Mouse (Mus musculus) kidney, postnatal 0 days (tissue): Measurements from ENCODE around the gene Tfe3. TPM values are rescaled to one million over a fixed set of nuclear protein-coding genes. Genes with fewer than 3 reads are reported as not detected.

Experiments
- ATAC-seq: fragments of 200-750 bp; cut with Nextera tagmentation; replicated peaks from 2 replicates; pipeline ENCODE4 v1.8.0; 2017; ENCODE audit warnings: low read depth, moderate number of reproducible peaks, moderate TSS enrichment, moderate library complexity; ENCODE audit not compliant: low FRiP score
- DNase-seq: peaks from one replicate; pipeline ENCODE4 v3.0.0-alpha.2; 2016; ENCODE audit warnings: low spot score
- H3K27ac ChIP-seq: fragments of 300-500 bp; sonication (generic); 2 replicates; pipeline ENCODE4 v1.5.1; 2014; ENCODE audit warnings: mild to moderate bottlenecking
- H3K27me3 ChIP-seq: fragments of 300-500 bp; sonication (generic); 2 replicates; pipeline ENCODE4 v1.6.1; 2014; ENCODE audit warnings: low read length, mixed read lengths; ENCODE audit not compliant: insufficient read depth
- H3K36me3 ChIP-seq: fragments of 300-500 bp; sonication (generic); 2 replicates; pipeline ENCODE4 v1.6.1; 2014; ENCODE audit warnings: low read length, mixed read lengths; ENCODE audit not compliant: insufficient read depth
- H3K4me1 ChIP-seq: fragments of 300-500 bp; sonication (generic); replicated peaks from 2 replicates; pipeline ENCODE4 v1.6.1; 2014; ENCODE audit warnings: antibody characterized with exemption, low read length, mixed read lengths; ENCODE audit not compliant: insufficient read depth
- H3K4me2 ChIP-seq: fragments of 300-500 bp; sonication (generic); 2 replicates; pipeline ENCODE4 v1.6.1; 2014; ENCODE audit warnings: mild to moderate bottlenecking, low read length, moderate library complexity, mixed read lengths
- H3K4me3 ChIP-seq: fragments of 300-500 bp; sonication (generic); replicated peaks from 2 replicates; pipeline ENCODE4 v1.5.1; 2014; ENCODE audit warnings: low read depth, low read length
- H3K9ac ChIP-seq: fragments of 300-500 bp; sonication (generic); 2 replicates; pipeline ENCODE4 v1.6.1; 2014; ENCODE audit warnings: low read depth, low read length
- H3K9me3 ChIP-seq: fragments of 300-500 bp; sonication (generic); replicated peaks from 2 replicates; pipeline ENCODE4 v1.6.1; 2016; ENCODE audit warnings: low read length, inconsistent platforms, mixed read lengths
- CTCF ChIP-seq: IDR thresholded peaks from 2 replicates; pipeline ENCODE4 v1.5.1; 2016; ENCODE audit warnings: antibody characterized with exemption, low read depth, mild to moderate bottlenecking, moderate library complexity
- WGBS: fragments of 180-500 bp; shearing (Covaris S2); extraction: QIAGEN DNeasy Blood & Tissue Kit; methylation state at CpG from one replicate; pipeline ENCODE4 v1.1.7; 2014; 5-methylcytosine and 5-hydroxymethylcytosine counted together
- polyA plus RNA-seq: library from polyadenylated mRNA; unstranded; fragments of >200 nt; fragmentation: Nextera tagmentation; extraction: Ambion mirVana; gene quantifications from 2 replicates; pipeline ENCODE4 v1.2.1, GENCODE M21; 2015

Tfe3 gene
- polyA plus RNA-seq, 1 experiment from 2014 or later = 22.9 TPM

- no peaks in the 10 kb centered on the region for H3K9me3 ChIP-seq
- H3K36me3 ChIP-seq = no peaks in the 10 kb centered on the region
- no peaks in the 10 kb centered on the region for H3K27me3 ChIP-seq
- peak overlapping the region; percentile 79 for H3K27ac ChIP-seq
- ATAC-seq = no peak
- no peaks in the 10 kb centered on the region for H3K4me1 ChIP-seq
- no peak for TF ChIP-seq CTCF
- peak overlapping the region; percentile 52 for H3K4me3 ChIP-seq
- WGBS = 21% methylated on average over 4 of the region's 4 CpGs
- H3K4me2 ChIP-seq = peak overlapping the region; percentile 62
- peak overlapping the region; percentile 60 for H3K9ac ChIP-seq
- no peak for DNase-seq
Observed at GRCm38 (mm10) chrX:7722691-7723090, 39.7 kb upstream of the Tfe3 start.

GRCm38 (mm10) chrX:7724135-7724534 lies 38.2 kb upstream of the Tfe3 start:
- H3K4me3 ChIP-seq = no peak overlapping the region
- H3K4me2 ChIP-seq = no peak overlapping the region
- H3K9me3 ChIP-seq = no peaks in the 10 kb centered on the region
- H3K9ac ChIP-seq = no peak overlapping the region
- H3K4me1 ChIP-seq = no peaks in the 10 kb centered on the region
- no peak for DNase-seq
- TF ChIP-seq CTCF = no peak
- H3K27ac ChIP-seq = no peak overlapping the region
- ATAC-seq = no peak
- no peaks in the 10 kb centered on the region for H3K36me3 ChIP-seq
- WGBS = 84% methylated on average over 7 of the region's 7 CpGs
- no peaks in the 10 kb centered on the region for H3K27me3 ChIP-seq

- 91% methylated on average over 12 of the region's 12 CpGs for WGBS
- no peaks in the 10 kb centered on the region for H3K36me3 ChIP-seq
- H3K27ac ChIP-seq = no peak overlapping the region
- ATAC-seq (no peak), DNase-seq (no peak)
- no peaks in the 10 kb centered on the region for H3K27me3 ChIP-seq
- H3K4me1 ChIP-seq = no peaks in the 10 kb centered on the region
- no peak for TF ChIP-seq CTCF
- H3K9me3 ChIP-seq = no peaks in the 10 kb centered on the region
- no peak overlapping the region for H3K9ac ChIP-seq
- no peak overlapping the region for H3K4me3 ChIP-seq
- H3K4me2 ChIP-seq = no peak overlapping the region
Observed at GRCm38 (mm10) chrX:7725841-7726240, 36.5 kb upstream of the Tfe3 start.

GRCm38 (mm10) chrX:7727176-7727575 lies 35.2 kb upstream of the Tfe3 start:
- no peaks in the 10 kb centered on the region for H3K4me1 ChIP-seq
- 87% methylated on average over 13 of the region's 13 CpGs for WGBS

GRCm38 (mm10) chrX:7728215-7728921 lies 34.0 kb upstream of the Tfe3 start, which contains the start of gene Praf2:
Praf2 (plus strand) TSS chrX:7728439.
- peak within 1 kb of the TSS; percentile 56 for H3K4me2 ChIP-seq
- H3K36me3 ChIP-seq = no peaks in the 10 kb centered on the region
- H3K27me3 ChIP-seq = no peaks in the 10 kb centered on the region
- H3K9me3 ChIP-seq = no peaks in the 10 kb centered on the region
- 0 out of 2 replicates have a peak, but pooled peaks have one; percentile 5 for TF ChIP-seq CTCF
- ATAC-seq (peak; percentile 90), DNase-seq (peak; percentile 89)
- 28% methylated on average over 42 of the region's 42 CpGs for WGBS
- H3K9ac ChIP-seq = peak within 1 kb of the TSS; percentile 27; the same call in 1 of the 2 replicates
- no peaks in the 10 kb centered on the region for H3K4me1 ChIP-seq
- peak within 1 kb of the TSS; percentile 37 for H3K4me3 ChIP-seq
- peak within 1 kb of the TSS; percentile 47; the same call in 1 of the 2 replicates for H3K27ac ChIP-seq

More at GRCm38 (mm10) chrX:7727176-7727575, 35.2 kb upstream of the Tfe3 start:
- no peaks in the 10 kb centered on the region for H3K36me3 ChIP-seq
- no peak overlapping the region for H3K27ac ChIP-seq
- H3K4me2 ChIP-seq = no peak overlapping the region
- no peak overlapping the region for H3K4me3 ChIP-seq
- H3K9me3 ChIP-seq = no peaks in the 10 kb centered on the region
- no peak overlapping the region for H3K9ac ChIP-seq
- TF ChIP-seq CTCF = no peak
- DNase-seq (no peak), ATAC-seq (no peak)
- no peaks in the 10 kb centered on the region for H3K27me3 ChIP-seq

GRCm38 (mm10) chrX:7728922-7729265 lies 33.5 kb upstream of the Tfe3 start:
- ATAC-seq (no peak), DNase-seq (no peak)
- Histone ChIP-seq H3K4me1 (no peaks in the 10 kb centered on the region), H3K4me3 (peak overlapping the region; percentile 37), H3K4me2 (peak overlapping the region; percentile 56), H3K27ac (no peak overlapping the region), H3K9me3 (no peaks in the 10 kb centered on the region), H3K27me3 (no peaks in the 10 kb centered on the region), H3K9ac (no peak overlapping the region; the same call in 1 of the 2 replicates), H3K36me3 (no peaks in the 10 kb centered on the region)
- WGBS = 39% methylated on average over 4 of the region's 4 CpGs
- no peak for TF ChIP-seq CTCF
